Mouse (Mus musculus): ENCODE measurements around the gene Zfyve26. TPM values are rescaled to one million over a fixed set of nuclear protein-coding genes. Genes with fewer than 3 reads are reported as not detected.
"Not testable (repeated sequence)": the region's sequence is repeated elsewhere in the genome, so short reads cannot be mapped to it uniquely, and the experiment has no call there.

The Zfyve26 gene
- 9.3 and 12.4 TPM in 2 replicates for polyA plus RNA-seq (2015; fragmentation: Nextera tagmentation; extraction: Ambion mirVana)

DNA sequence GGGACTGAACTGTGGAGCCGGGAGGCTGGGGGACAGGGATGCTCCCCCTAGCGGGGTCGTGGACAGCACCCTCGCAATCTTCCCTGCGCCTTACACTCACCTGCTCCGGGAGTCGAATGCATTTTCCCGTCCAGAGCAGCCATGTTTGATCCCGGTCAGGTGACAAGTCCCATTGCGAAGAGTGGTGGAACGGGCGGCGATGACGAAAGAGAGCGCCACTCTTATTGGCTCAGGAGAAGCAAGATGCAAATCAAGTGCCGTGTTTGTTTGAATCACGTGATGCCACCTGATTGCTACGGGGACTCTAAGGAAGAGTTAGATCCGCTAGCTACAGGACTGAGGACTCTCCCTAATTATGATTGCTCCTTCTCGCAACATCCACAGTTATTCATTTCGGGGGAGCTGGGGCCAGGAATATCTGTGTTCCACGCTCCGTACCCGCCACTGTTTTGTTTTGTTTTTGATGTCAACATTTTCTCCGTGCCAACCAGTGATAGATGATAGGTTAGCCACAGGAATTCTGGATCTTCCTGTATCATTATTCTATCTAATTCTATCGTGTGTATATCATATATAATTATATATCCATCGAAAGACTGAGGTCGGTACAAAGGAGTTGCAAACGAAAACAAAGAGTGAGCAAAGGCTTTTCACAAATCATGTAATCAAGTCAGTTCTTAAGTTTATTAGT lies at the start of gene Zfyve26:
Zfyve26 (minus strand) TSS at position 179 of the 691 bp plus-strand sequence.
- ATAC-seq (ENCODE audit: low read depth): peak; percentile 96
- H3K4me2 ChIP-seq: peak within 1 kb of the TSS; percentile 66
- peak within 1 kb of the TSS; percentile 76 for H3K27ac ChIP-seq (replicated peaks)
- no peaks in the 10 kb centered on the region for H3K9me3 ChIP-seq
- peaks cover 28% of the 10 kb centered on the region for H3K4me1 ChIP-seq (replicated peaks)
- peak within 1 kb of the TSS; percentile 75 for H3K9ac ChIP-seq
- H3K27me3 ChIP-seq: no peaks in the 10 kb centered on the region
- peaks cover 16% of the 10 kb centered on the region for H3K36me3 ChIP-seq
- WGBS: under 1% methylated on average over 29 of the region's 29 CpGs
- H3K4me3 ChIP-seq: peak within 1 kb of the TSS; percentile 72

DNA sequence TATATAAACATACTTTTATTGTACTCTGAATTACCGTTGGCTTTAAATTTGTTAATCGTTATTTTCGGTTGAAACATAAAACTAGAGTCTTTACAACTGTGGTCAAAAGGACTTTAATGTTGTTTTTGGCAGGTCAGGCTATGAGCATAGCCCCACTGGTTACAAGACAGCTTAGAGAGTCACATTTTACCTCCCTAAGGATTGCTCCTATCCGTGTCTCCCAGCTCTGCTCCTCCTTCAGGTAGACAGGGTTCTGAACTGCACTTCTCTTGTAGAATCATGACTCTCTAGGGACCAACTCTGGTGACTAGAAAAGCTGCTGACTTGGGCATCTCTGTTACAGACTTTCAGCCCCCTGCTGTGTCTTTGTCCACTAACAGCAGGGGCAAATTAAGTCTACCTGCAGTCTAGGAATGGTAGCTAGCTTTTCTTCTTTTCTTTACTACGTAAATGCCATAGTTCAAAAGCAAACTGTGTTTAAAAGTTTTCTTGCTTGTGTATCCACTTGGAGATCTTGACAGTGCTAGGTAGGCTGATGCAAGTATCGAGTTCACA lies 45.3 kb upstream of the Zfyve26 start:
- no peak for ATAC-seq (ENCODE audit: low read depth)
- H3K9ac ChIP-seq: no peak overlapping the region
- H3K4me3 ChIP-seq: no peak overlapping the region
- WGBS: 49% methylated on average over 6 of the region's 6 CpGs
- no peaks in the 10 kb centered on the region for H3K27me3 ChIP-seq
- no peak overlapping the region for H3K27ac ChIP-seq (replicated peaks)
- H3K9me3 ChIP-seq: no peaks in the 10 kb centered on the region
- no peaks in the 10 kb centered on the region for H3K36me3 ChIP-seq
- H3K4me1 ChIP-seq (replicated peaks): 0 out of 2 replicates have a peak, but pooled peaks cover 3% of the 10 kb centered on the region
- no peak overlapping the region for H3K4me2 ChIP-seq

DNA sequence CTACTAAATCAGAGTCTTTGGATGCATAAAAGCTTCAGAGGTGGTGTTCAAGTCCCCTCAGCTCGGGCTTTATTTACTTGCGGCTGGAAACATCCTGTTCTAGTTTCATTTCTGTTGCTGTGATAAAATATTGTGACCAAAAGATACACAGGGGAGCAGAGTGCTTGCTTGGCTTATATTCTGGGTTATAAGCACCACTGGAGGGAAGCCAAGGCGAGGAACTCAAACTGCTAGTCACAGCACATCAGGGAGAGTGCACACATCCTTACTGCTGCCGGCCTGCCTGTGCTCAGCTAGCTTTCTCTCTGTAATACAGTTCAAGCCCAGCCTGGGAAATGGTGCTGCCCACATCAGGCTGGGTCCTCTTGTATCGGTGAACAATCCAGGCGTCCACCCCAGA lies 44.4 kb upstream of the Zfyve26 start:
- Histone ChIP-seq H3K9me3 (no peaks in the 10 kb centered on the region), H3K36me3 (no peaks in the 10 kb centered on the region), H3K27me3 (no peaks in the 10 kb centered on the region), H3K27ac (replicated peaks) (no peak overlapping the region), H3K4me2 (no peak overlapping the region), H3K4me3 (no peak overlapping the region), H3K9ac (no peak overlapping the region), H3K4me1 (replicated peaks) (0 out of 2 replicates have a peak, but pooled peaks cover 3% of the 10 kb centered on the region)
- WGBS: 72% methylated on average over 6 of the region's 6 CpGs
- ATAC-seq (ENCODE audit: low read depth): no peak

DNA sequence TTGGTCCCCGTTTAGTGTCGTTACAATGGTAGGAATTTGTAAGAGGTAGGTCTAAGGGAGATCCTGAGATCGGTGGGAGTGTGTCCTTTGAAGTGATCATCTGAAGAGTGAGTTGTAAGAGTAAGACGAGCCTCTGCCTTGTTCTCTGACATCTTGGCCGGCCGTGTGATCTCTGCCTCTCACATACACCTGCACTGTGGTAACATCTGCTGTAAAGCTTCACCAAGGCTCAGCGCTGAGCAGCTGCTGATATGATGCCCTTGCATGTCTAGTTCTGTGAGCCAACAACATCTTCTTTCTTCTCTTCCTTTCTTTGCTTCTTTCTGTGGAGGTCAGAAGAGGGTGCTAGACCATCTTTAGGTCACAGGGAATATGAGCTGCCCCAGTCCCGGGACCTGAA lies 42.7 kb upstream of the Zfyve26 start:
- H3K4me1 ChIP-seq (replicated peaks): 0 out of 2 replicates have a peak, but pooled peaks cover 3% of the 10 kb centered on the region
- H3K9ac ChIP-seq: no peak overlapping the region
- H3K4me2 ChIP-seq: no peak overlapping the region
- H3K4me3 ChIP-seq: no peak overlapping the region
- 86% methylated on average over 8 of the region's 8 CpGs for WGBS
- H3K9me3 ChIP-seq: peaks cover 6% of the 10 kb centered on the region; the same call in 1 of the 2 replicates
- no peak overlapping the region for H3K27ac ChIP-seq (replicated peaks)
- H3K36me3 ChIP-seq: peaks cover 8% of the 10 kb centered on the region; the same call in 1 of the 2 replicates
- no peaks in the 10 kb centered on the region for H3K27me3 ChIP-seq
- ATAC-seq (ENCODE audit: low read depth): no peak

DNA sequence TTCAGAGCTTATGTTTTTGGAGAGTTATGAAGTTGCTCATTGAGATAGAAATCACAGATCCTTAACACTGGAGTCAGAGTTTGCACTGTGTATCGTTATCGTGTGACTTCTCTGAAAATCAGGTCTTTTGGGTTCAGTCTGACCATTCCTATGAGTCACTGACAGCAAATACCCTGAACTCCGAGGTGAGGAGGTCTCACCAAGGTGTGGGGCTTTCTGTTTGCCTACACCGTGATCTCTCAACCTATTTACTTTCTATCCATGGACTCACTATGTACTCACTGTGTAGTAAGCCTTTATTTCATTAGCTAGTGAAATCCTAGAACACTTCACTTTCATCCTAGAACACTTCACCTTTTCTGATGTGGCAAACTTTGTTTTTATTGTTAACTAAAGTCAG lies 35.6 kb upstream of the Zfyve26 start:
- no peak overlapping the region for H3K4me2 ChIP-seq
- H3K9ac ChIP-seq: no peak overlapping the region
- WGBS: 88% methylated on average over 4 of the region's 4 CpGs
- no peak overlapping the region for H3K4me3 ChIP-seq
- no peak overlapping the region for H3K27ac ChIP-seq (replicated peaks)
- H3K27me3 ChIP-seq: no peaks in the 10 kb centered on the region
- H3K36me3 ChIP-seq: peaks cover 9% of the 10 kb centered on the region; the same call in 1 of the 2 replicates
- no peak for ATAC-seq (ENCODE audit: low read depth)
- H3K4me1 ChIP-seq (replicated peaks): no peaks in the 10 kb centered on the region
- peaks cover 7% of the 10 kb centered on the region; the same call in 1 of the 2 replicates for H3K9me3 ChIP-seq

DNA sequence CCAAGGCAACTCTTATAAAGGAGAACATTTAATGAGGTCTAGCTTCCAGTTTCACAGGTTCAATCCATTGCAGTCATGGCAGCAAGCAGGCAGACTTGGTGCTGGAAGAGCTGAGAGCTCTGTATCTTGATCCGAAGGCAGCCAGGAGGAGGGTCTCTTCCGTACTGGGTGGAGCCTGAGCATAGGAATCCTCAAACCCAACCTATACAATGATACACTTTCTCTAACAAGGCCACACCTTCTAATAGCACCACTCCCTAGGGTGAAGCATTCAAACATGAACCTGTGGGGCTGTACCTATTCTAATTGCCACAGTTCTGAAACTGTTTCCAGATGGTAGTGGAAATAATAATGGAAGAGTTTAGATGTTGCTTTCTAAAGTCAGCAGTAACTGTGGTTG lies 34.5 kb upstream of the Zfyve26 start:
- no peak overlapping the region for H3K4me2 ChIP-seq
- H3K27ac ChIP-seq (replicated peaks): no peak overlapping the region
- no peak overlapping the region for H3K4me3 ChIP-seq
- H3K9ac ChIP-seq: no peak overlapping the region
- no peaks in the 10 kb centered on the region for H3K27me3 ChIP-seq
- H3K36me3 ChIP-seq: peaks cover 9% of the 10 kb centered on the region; the same call in 1 of the 2 replicates
- no peak for ATAC-seq (ENCODE audit: low read depth)
- H3K9me3 ChIP-seq: peaks cover 7% of the 10 kb centered on the region; the same call in 1 of the 2 replicates
- WGBS: 82% methylated on average over 2 of the region's 2 CpGs
- no peaks in the 10 kb centered on the region for H3K4me1 ChIP-seq (replicated peaks)

DNA sequence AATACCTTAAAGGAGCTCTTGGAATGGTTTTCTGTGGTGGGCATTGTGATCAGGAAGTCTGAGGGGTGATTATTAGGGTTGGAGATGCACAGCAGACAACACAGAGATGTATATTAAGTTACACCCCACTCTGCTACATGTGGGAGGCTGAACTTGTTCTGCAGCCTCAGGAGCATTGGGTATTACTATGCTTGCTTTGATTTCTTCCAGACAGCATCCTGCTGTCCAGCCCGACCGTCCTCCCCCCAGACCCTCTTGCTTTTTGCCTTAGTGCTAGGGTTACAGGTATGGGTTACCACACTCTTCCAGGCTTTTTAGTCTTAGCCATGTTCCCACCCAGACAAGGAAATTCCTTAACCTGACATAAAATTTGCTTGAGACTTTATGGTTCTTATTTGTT lies 31.8 kb upstream of the Zfyve26 start:
- H3K9ac ChIP-seq: no peak overlapping the region
- no peaks in the 10 kb centered on the region for H3K27me3 ChIP-seq
- no peak for ATAC-seq (ENCODE audit: low read depth)
- H3K4me1 ChIP-seq (replicated peaks): no peaks in the 10 kb centered on the region
- H3K4me2 ChIP-seq: no peak overlapping the region
- H3K4me3 ChIP-seq: no peak overlapping the region
- 93% methylated on average over 2 of the region's 2 CpGs for WGBS
- no peaks in the 10 kb centered on the region for H3K9me3 ChIP-seq
- H3K36me3 ChIP-seq: no peaks in the 10 kb centered on the region
- H3K27ac ChIP-seq (replicated peaks): no peak overlapping the region

DNA sequence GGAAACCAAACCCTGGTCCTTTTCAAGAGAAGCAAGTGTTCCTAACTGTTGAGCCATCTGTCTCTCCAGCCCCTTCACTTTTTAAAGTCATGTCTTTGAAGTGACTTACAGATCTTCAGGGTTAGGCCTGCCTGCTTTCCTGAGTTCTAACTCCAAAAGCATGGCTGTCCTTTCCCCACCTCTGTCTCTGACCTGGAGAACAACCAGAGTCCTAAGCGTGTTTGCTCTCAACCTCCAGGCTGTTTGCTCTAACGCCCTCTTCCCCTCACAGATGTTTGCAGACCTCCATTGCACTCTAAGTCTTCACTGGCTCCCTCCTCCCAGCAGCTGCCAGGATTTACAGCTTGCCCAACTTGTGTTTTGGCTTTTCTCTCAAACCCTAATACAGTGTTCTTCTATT lies 30.6 kb upstream of the Zfyve26 start:
- WGBS: 63% methylated on average over 2 of the region's 2 CpGs
- H3K9me3 ChIP-seq: no peaks in the 10 kb centered on the region

DNA sequence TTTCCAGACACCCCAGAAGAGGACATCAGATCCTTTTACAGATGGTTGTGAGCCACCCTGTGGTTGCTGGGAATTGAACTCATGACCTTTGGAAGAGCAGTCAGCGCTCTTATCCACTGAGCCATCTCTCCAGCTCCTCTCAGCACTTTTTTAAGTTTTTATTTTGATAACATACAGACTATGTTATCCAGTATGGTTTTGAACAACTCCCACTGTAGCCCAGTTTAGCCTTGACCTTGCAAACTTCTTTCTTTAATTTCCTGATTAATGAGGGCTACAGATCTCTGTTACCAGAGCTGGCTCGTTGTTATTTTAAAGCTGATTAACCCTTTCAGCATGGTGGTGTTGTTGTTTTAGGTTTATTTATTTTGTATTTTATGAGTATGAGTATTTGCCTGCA lies 30.1 kb upstream of the Zfyve26 start:
- WGBS: 64% methylated on average over 2 of the region's 2 CpGs
- ATAC-seq (ENCODE audit: low read depth): no peak
- Histone ChIP-seq H3K9me3 (no peaks in the 10 kb centered on the region), H3K4me1 (replicated peaks) (no peaks in the 10 kb centered on the region), H3K27ac (replicated peaks) (no peak overlapping the region), H3K36me3 (no peaks in the 10 kb centered on the region), H3K4me3 (no peak overlapping the region), H3K4me2 (no peak overlapping the region), H3K27me3 (no peaks in the 10 kb centered on the region), H3K9ac (no peak overlapping the region)

More for the DNA sequence above, 30.6 kb upstream of the Zfyve26 start:
- H3K9ac ChIP-seq: no peak overlapping the region
- H3K27ac ChIP-seq (replicated peaks): no peak overlapping the region
- no peak overlapping the region for H3K4me2 ChIP-seq
- no peaks in the 10 kb centered on the region for H3K36me3 ChIP-seq
- H3K4me1 ChIP-seq (replicated peaks): no peaks in the 10 kb centered on the region
- H3K27me3 ChIP-seq: no peaks in the 10 kb centered on the region
- no peak for ATAC-seq (ENCODE audit: low read depth)
- no peak overlapping the region for H3K4me3 ChIP-seq

DNA sequence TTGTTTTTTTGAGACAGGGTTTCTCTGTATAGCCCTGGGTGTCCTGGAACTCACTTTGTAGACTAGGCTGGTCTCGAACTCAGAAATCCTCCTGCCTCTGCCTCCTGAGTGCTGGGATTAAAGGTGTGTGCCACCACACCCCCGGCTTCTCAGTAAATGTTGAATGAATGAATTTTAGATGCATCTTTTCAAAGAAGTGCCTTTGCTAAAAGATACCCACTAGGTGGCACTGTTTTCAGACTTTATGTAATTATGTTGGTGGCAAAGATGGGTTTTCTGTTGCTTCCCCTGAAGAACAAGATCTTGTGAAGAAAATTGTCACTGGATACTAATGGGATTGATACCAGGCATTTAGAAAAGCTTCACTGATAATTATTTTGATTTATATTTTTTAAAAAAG lies 26.4 kb upstream of the Zfyve26 start:
- not testable (repeated sequence) for H3K9ac ChIP-seq; H3K9me3 ChIP-seq; H3K4me2 ChIP-seq; ATAC-seq (ENCODE audit: low read depth); H3K27ac ChIP-seq (replicated peaks); H3K4me1 ChIP-seq (replicated peaks); H3K27me3 ChIP-seq; H3K36me3 ChIP-seq; H3K4me3 ChIP-seq
- WGBS: 72% methylated on average over 2 of the region's 2 CpGs

DNA sequence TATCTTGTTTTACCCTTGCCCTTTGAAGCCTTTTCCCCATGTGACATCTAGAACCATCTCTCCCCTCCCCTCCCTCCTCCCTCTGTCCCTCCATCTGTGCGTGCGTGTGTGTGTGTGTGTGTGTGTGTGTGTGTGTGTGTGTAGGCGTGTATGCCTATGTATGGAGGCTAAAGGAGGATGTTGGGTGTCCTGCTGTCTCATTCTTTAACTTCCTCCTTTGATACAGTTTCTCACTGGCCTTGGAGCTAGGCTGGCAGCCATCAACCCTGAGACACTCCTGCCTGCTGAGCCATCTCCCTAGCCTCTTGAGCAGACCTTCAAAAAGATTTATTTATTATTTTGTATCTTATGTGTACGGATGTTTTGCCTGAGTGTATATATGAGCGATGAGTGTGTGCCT lies 24.8 kb upstream of the Zfyve26 start:
- H3K4me1 ChIP-seq (replicated peaks): no peaks in the 10 kb centered on the region
- no peak overlapping the region for H3K4me2 ChIP-seq
- no peaks in the 10 kb centered on the region for H3K36me3 ChIP-seq
- H3K9ac ChIP-seq: no peak overlapping the region
- H3K27me3 ChIP-seq: no peaks in the 10 kb centered on the region
- no peak overlapping the region for H3K4me3 ChIP-seq
- H3K27ac ChIP-seq (replicated peaks): no peak overlapping the region
- no peak for ATAC-seq (ENCODE audit: low read depth)
- no peaks in the 10 kb centered on the region for H3K9me3 ChIP-seq
- WGBS: 84% methylated on average over 5 of the region's 5 CpGs

DNA sequence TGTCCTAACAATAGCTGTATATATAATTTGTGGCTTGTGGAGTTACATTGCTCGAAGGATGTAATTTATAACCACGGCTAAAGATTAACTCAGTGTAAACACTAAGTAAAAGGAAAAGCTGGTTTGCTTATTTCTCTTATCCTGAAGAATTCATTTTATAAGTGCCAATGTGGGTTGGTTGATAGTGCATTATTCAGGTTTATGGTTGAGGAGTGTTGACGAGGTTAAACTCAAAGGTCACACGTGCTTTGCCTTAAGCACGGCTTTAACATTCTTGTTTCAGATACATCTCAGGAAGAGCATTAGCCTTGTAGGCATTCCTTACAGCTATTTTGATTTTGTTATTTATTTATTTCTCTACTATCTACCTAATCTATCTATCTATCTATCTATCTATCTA lies 21.2 kb upstream of the Zfyve26 start:
- no peak for ATAC-seq (ENCODE audit: low read depth)
- 88% methylated on average over 5 of the region's 5 CpGs for WGBS
- H3K4me1 ChIP-seq (replicated peaks): no peaks in the 10 kb centered on the region
- H3K4me3 ChIP-seq: no peak overlapping the region
- no peaks in the 10 kb centered on the region for H3K36me3 ChIP-seq
- H3K27ac ChIP-seq (replicated peaks): no peak overlapping the region
- H3K4me2 ChIP-seq: no peak overlapping the region
- H3K27me3 ChIP-seq: no peaks in the 10 kb centered on the region
- no peaks in the 10 kb centered on the region for H3K9me3 ChIP-seq
- H3K9ac ChIP-seq: no peak overlapping the region

Data from neural tube, embryonic 13.5 days (tissue).